Mouse (Mus musculus): ENCODE data around the gene Myh14.

Gene Myh14

GRCm38 (mm10) chr7:44628402-44629034 is 42.1 kb downstream of the Myh14 start:
- DNase-seq, result no peak

- DNase-seq, result no peak
Observed at GRCm38 (mm10) chr7:44626966-44627365, 43.7 kb downstream of the Myh14 start.

GRCm38 (mm10) chr7:44626068-44626385 is 44.6 kb downstream of the Myh14 start:
- no peak for DNase-seq

- DNase-seq, result no peak
Observed at GRCm38 (mm10) chr7:44625241-44626067, 45.2 kb downstream of the Myh14 start.

- DNase-seq, result no peak
Observed at GRCm38 (mm10) chr7:44624828-44625227, 45.8 kb downstream of the Myh14 start.

GRCm38 (mm10) chr7:44624543-44624826 is 46.2 kb downstream of the Myh14 start:
- no peak for DNase-seq

- no peak for DNase-seq
Observed at GRCm38 (mm10) chr7:44623714-44624542, 46.7 kb downstream of the Myh14 start.

GRCm38 (mm10) chr7:44617059-44617458 is 53.6 kb downstream of the Myh14 start:
- no peak for DNase-seq

- DNase-seq, result no peak
Observed at GRCm38 (mm10) chr7:44615987-44616386, 54.7 kb downstream of the Myh14 start.

GRCm38 (mm10) chr7:44615309-44615708 is 55.3 kb downstream of the Myh14 start:
- DNase-seq, result no peak

GRCm38 (mm10) chr7:44614041-44614688 is 56.5 kb downstream of the Myh14 start:
- DNase-seq, result no peak

GRCm38 (mm10) chr7:44612192-44612591 is 58.5 kb downstream of the Myh14 start:
- no peak for DNase-seq

GRCm38 (mm10) chr7:44606171-44606901 is 64.3 kb downstream of the Myh14 start:
- peak; percentile 49 for DNase-seq

- DNase-seq, result no peak
Observed at GRCm38 (mm10) chr7:44605436-44605835, 65.2 kb downstream of the Myh14 start.

- no peak for DNase-seq
Observed at GRCm38 (mm10) chr7:44604619-44605018, 66.0 kb downstream of the Myh14 start.

GRCm38 (mm10) chr7:44604139-44604606 is 66.5 kb downstream of the Myh14 start:
- DNase-seq, result peak; percentile 47

GRCm38 (mm10) chr7:44603186-44603855 is 67.3 kb downstream of the Myh14 start:
- no peak for DNase-seq

- peak; percentile 88 for DNase-seq
Observed at GRCm38 (mm10) chr7:44602443-44602842, 68.2 kb downstream of the Myh14 start.

GRCm38 (mm10) chr7:44601646-44602045 is 69.0 kb downstream of the Myh14 start:
- DNase-seq, result no peak

GRCm38 (mm10) chr7:44600691-44601262 is 69.9 kb downstream of the Myh14 start:
- DNase-seq, result no peak

- DNase-seq, result no peak
Observed at GRCm38 (mm10) chr7:44598336-44598735, 72.3 kb downstream of the Myh14 start.

- no peak for DNase-seq
Observed at GRCm38 (mm10) chr7:44597666-44598065, 73.0 kb downstream of the Myh14 start.
